Mouse (Mus musculus): Measurements from ENCODE around the gene Fam57b. TPM values are rescaled to one million over a fixed set of nuclear protein-coding genes. Genes with fewer than 3 reads are reported as not detected.

Gene Fam57b
- polyA plus RNA-seq, 1 experiment from 2014 or later, result 27.0 TPM

GRCm38 (mm10) chr7:126779983-126780970, 17.2 kb upstream of the Fam57b start:
- Histone ChIP-seq H3K9ac (peak overlapping the region; percentile 71), H3K9me3 (replicated peaks) (no peaks in the 10 kb centered on the region), H3K27ac (peak overlapping the region; percentile 85), H3K4me1 (peaks cover 55% of the 10 kb centered on the region), H3K4me3 (peak overlapping the region; percentile 45), H3K4me2 (peak overlapping the region; percentile 92), H3K27me3 (no peaks in the 10 kb centered on the region), H3K36me3 (ENCODE audit: poor library complexity, severe bottlenecking) (peaks cover 27% of the 10 kb centered on the region)
- under 1% methylated on average over 21 of the region's 21 CpGs for WGBS
- peak; percentile 77 for ATAC-seq

GRCm38 (mm10) chr7:126780971-126781635, 16.4 kb upstream of the Fam57b start, which contains the start of gene Tbx6:
Gene Tbx6 (plus strand): TSS chr7:126781483.
- ATAC-seq, result no peak
- Histone ChIP-seq H3K27ac (peak within 1 kb of the TSS; percentile 85), H3K4me2 (peak within 1 kb of the TSS; percentile 92), H3K9me3 (replicated peaks) (no peaks in the 10 kb centered on the region), H3K36me3 (ENCODE audit: poor library complexity, severe bottlenecking) (peaks cover 34% of the 10 kb centered on the region), H3K9ac (peak within 1 kb of the TSS; percentile 71), H3K27me3 (no peaks in the 10 kb centered on the region), H3K4me3 (peak within 1 kb of the TSS; percentile 45), H3K4me1 (peaks cover 49% of the 10 kb centered on the region)
- 6% methylated on average over 22 of the region's 22 CpGs for WGBS

GRCm38 (mm10) chr7:126781661-126782370, 15.7 kb upstream of the Fam57b start:
- Histone ChIP-seq H3K36me3 (ENCODE audit: poor library complexity, severe bottlenecking) (peaks cover 41% of the 10 kb centered on the region), H3K27ac (peak overlapping the region; percentile 7; the same call in 1 of the 2 replicates), H3K4me3 (peak overlapping the region; percentile 45; the same call in 1 of the 2 replicates), H3K9me3 (replicated peaks) (no peaks in the 10 kb centered on the region), H3K4me1 (peaks cover 44% of the 10 kb centered on the region), H3K4me2 (peak overlapping the region; percentile 92), H3K27me3 (no peaks in the 10 kb centered on the region), H3K9ac (no peak overlapping the region)
- 47% methylated on average over 11 of the region's 11 CpGs for WGBS
- ATAC-seq, result no peak

- H3K36me3 ChIP-seq (ENCODE audit: poor library complexity, severe bottlenecking), result peaks cover 50% of the 10 kb centered on the region
- H3K4me1 ChIP-seq, result peaks cover 37% of the 10 kb centered on the region
- no peak overlapping the region for H3K4me3 ChIP-seq
- no peak overlapping the region for H3K27ac ChIP-seq
- H3K9me3 ChIP-seq (replicated peaks), result no peaks in the 10 kb centered on the region
- H3K27me3 ChIP-seq, result no peaks in the 10 kb centered on the region
- no peak overlapping the region for H3K9ac ChIP-seq
- ATAC-seq, result no peak
- WGBS, result 85% methylated on average over 13 of the region's 13 CpGs
- H3K4me2 ChIP-seq, result no peak overlapping the region
These were observed 14.8 kb upstream of the Fam57b start for GRCm38 (mm10) chr7:126782693-126783092.

- ATAC-seq, result no peak
- 90% methylated on average over 7 of the region's 7 CpGs for WGBS
- Histone ChIP-seq H3K4me1 (peaks cover 20% of the 10 kb centered on the region), H3K9ac (no peak overlapping the region), H3K36me3 (ENCODE audit: poor library complexity, severe bottlenecking) (peaks cover 58% of the 10 kb centered on the region), H3K4me3 (no peak overlapping the region), H3K9me3 (replicated peaks) (no peaks in the 10 kb centered on the region), H3K27me3 (no peaks in the 10 kb centered on the region), H3K4me2 (no peak overlapping the region), H3K27ac (no peak overlapping the region)
These were observed 13.0 kb upstream of the Fam57b start for GRCm38 (mm10) chr7:126784469-126784868.

GRCm38 (mm10) chr7:126785056-126785455, 12.4 kb upstream of the Fam57b start:
- H3K4me2 ChIP-seq, result no peak overlapping the region
- 84% methylated on average over 4 of the region's 4 CpGs for WGBS
- H3K36me3 ChIP-seq (ENCODE audit: poor library complexity, severe bottlenecking), result peaks cover 64% of the 10 kb centered on the region
- H3K9me3 ChIP-seq (replicated peaks), result no peaks in the 10 kb centered on the region
- H3K4me3 ChIP-seq, result no peak overlapping the region
- no peak for ATAC-seq
- no peak overlapping the region for H3K9ac ChIP-seq
- H3K27me3 ChIP-seq, result no peaks in the 10 kb centered on the region
- peaks cover 17% of the 10 kb centered on the region for H3K4me1 ChIP-seq
- H3K27ac ChIP-seq, result no peak overlapping the region

- no peak overlapping the region for H3K9ac ChIP-seq
- no peak overlapping the region for H3K4me2 ChIP-seq
- H3K27me3 ChIP-seq, result no peaks in the 10 kb centered on the region
- WGBS, result 91% methylated on average over 14 of the region's 14 CpGs
- H3K36me3 ChIP-seq (ENCODE audit: poor library complexity, severe bottlenecking), result peaks cover 68% of the 10 kb centered on the region
- H3K9me3 ChIP-seq (replicated peaks), result no peaks in the 10 kb centered on the region
- H3K27ac ChIP-seq, result no peak overlapping the region
- H3K4me3 ChIP-seq, result no peak overlapping the region
- H3K4me1 ChIP-seq, result peaks cover 19% of the 10 kb centered on the region
- ATAC-seq, result no peak
These were observed 11.3 kb upstream of the Fam57b start for GRCm38 (mm10) chr7:126786142-126786541.

- no peaks in the 10 kb centered on the region for H3K9me3 ChIP-seq (replicated peaks)
- no peak overlapping the region for H3K27ac ChIP-seq
- H3K4me2 ChIP-seq, result no peak overlapping the region
- H3K4me1 ChIP-seq, result peaks cover 27% of the 10 kb centered on the region
- peaks cover 65% of the 10 kb centered on the region for H3K36me3 ChIP-seq (ENCODE audit: poor library complexity, severe bottlenecking)
- no peaks in the 10 kb centered on the region for H3K27me3 ChIP-seq
- H3K4me3 ChIP-seq, result no peak overlapping the region
- ATAC-seq, result no peak
- H3K9ac ChIP-seq, result no peak overlapping the region
- 95% methylated on average over 4 of the region's 4 CpGs for WGBS
These were observed 8.3 kb upstream of the Fam57b start for GRCm38 (mm10) chr7:126789141-126789540.

- Histone ChIP-seq H3K27ac (peak within 1 kb of the TSS; percentile 94), H3K9ac (peak within 1 kb of the TSS; percentile 94), H3K4me2 (peak within 1 kb of the TSS; percentile 90), H3K36me3 (ENCODE audit: poor library complexity, severe bottlenecking) (peaks cover 64% of the 10 kb centered on the region), H3K27me3 (no peaks in the 10 kb centered on the region), H3K9me3 (replicated peaks) (no peaks in the 10 kb centered on the region), H3K4me3 (peak within 1 kb of the TSS; percentile 93), H3K4me1 (peaks cover 37% of the 10 kb centered on the region)
- ATAC-seq, result peak; percentile 97
- under 1% methylated on average over 79 of the region's 83 CpGs for WGBS
These were observed 5.4 kb upstream of the Fam57b start, which contains the start of gene Ppp4c for GRCm38 (mm10) chr7:126791851-126792720. Gene Ppp4c (minus strand): TSS chr7:126792496.

GRCm38 (mm10) chr7:126792721-126793443, 4.6 kb upstream of the Fam57b start:
- Histone ChIP-seq H3K36me3 (ENCODE audit: poor library complexity, severe bottlenecking) (peaks cover 61% of the 10 kb centered on the region), H3K9ac (peak overlapping the region; percentile 94)
- 27% methylated on average over 11 of the region's 11 CpGs for WGBS

More at GRCm38 (mm10) chr7:126792721-126793443, 4.6 kb upstream of the Fam57b start:
- Histone ChIP-seq H3K4me3 (peak overlapping the region; percentile 93), H3K27me3 (no peaks in the 10 kb centered on the region), H3K4me2 (peak overlapping the region; percentile 90), H3K9me3 (replicated peaks) (no peaks in the 10 kb centered on the region), H3K27ac (peak overlapping the region; percentile 94), H3K4me1 (peaks cover 45% of the 10 kb centered on the region)
- ATAC-seq, result peak; percentile 29
